Mouse (Mus musculus) lung, postnatal 25 days (tissue): ENCODE results near the gene Ppig.
"Not testable (repeated sequence)": the region's sequence is repeated elsewhere in the genome, so short reads cannot be mapped to it uniquely, and the experiment has no call there.

ENCODE experiments used
- DNase-seq: peaks from one replicate; pipeline ENCODE4 v3.0.0; 2022; ENCODE audit warnings: low spot score

Ppig gene

GRCm38 (mm10) chr2:69722273-69722649 is at the start of gene Ppig:
Gene Ppig, plus strand, starts transcription at chr2:69722545.
- no peak for DNase-seq

- no peak for DNase-seq
Observed at GRCm38 (mm10) chr2:69673723-69674122, 48.6 kb upstream of the Ppig start.

GRCm38 (mm10) chr2:69675266-69675665 is 47.1 kb upstream of the Ppig start:
- no peak for DNase-seq

- DNase-seq = no peak
Observed at GRCm38 (mm10) chr2:69676713-69677112, 45.6 kb upstream of the Ppig start.

GRCm38 (mm10) chr2:69677215-69677614 is 45.1 kb upstream of the Ppig start:
- not testable (repeated sequence) for DNase-seq

GRCm38 (mm10) chr2:69679990-69680389 is 42.4 kb upstream of the Ppig start:
- no peak for DNase-seq

GRCm38 (mm10) chr2:69681931-69682330 is 40.4 kb upstream of the Ppig start:
- DNase-seq = no peak

GRCm38 (mm10) chr2:69683036-69683805 is 39.1 kb upstream of the Ppig start:
- DNase-seq = no peak

GRCm38 (mm10) chr2:69684488-69684887 is 37.9 kb upstream of the Ppig start:
- no peak for DNase-seq

GRCm38 (mm10) chr2:69690214-69690613 is 32.1 kb upstream of the Ppig start:
- DNase-seq = no peak

GRCm38 (mm10) chr2:69690843-69691242 is 31.5 kb upstream of the Ppig start:
- DNase-seq = no peak

- no peak for DNase-seq
Observed at GRCm38 (mm10) chr2:69693501-69693900, 28.8 kb upstream of the Ppig start.

GRCm38 (mm10) chr2:69700446-69700845 is 21.9 kb upstream of the Ppig start:
- DNase-seq = no peak

- no peak for DNase-seq
Observed at GRCm38 (mm10) chr2:69712171-69712570, 10.2 kb upstream of the Ppig start.

- peak; percentile 93 for DNase-seq
Observed at GRCm38 (mm10) chr2:69712981-69713625, 9.2 kb upstream of the Ppig start, which contains the start of gene Fastkd1. Gene Fastkd1, minus strand, starts transcription at chr2:69713516.

- DNase-seq = no peak
Observed at GRCm38 (mm10) chr2:69713626-69714014, 8.7 kb upstream of the Ppig start.

GRCm38 (mm10) chr2:69714126-69714525 is 8.2 kb upstream of the Ppig start:
- DNase-seq = no peak

- DNase-seq = no peak
Observed at GRCm38 (mm10) chr2:69716483-69716882, 5.9 kb upstream of the Ppig start.

GRCm38 (mm10) chr2:69719121-69719520 is 3.2 kb upstream of the Ppig start:
- no peak for DNase-seq

- DNase-seq = peak; percentile 92
Observed at GRCm38 (mm10) chr2:69722650-69723518, 539 bp downstream of the Ppig start.

- DNase-seq = no peak
Observed at GRCm38 (mm10) chr2:69723519-69723825, 1.1 kb downstream of the Ppig start.

GRCm38 (mm10) chr2:69745091-69745490 is 22.7 kb downstream of the Ppig start:
- no peak for DNase-seq

GRCm38 (mm10) chr2:69760980-69761379 is 38.6 kb downstream of the Ppig start:
- DNase-seq = no peak
